Mouse (Mus musculus): ENCODE measurements around the gene Kctd11. TPM values are rescaled to one million over a fixed set of nuclear protein-coding genes. Genes with fewer than 3 reads are reported as not detected.
"Not testable (repeated sequence)": the region's sequence is repeated elsewhere in the genome, so short reads cannot be mapped to it uniquely, and the experiment has no call there.

Kctd11 gene
- total RNA-seq, 2 experiments from 2014 or later = 1.2 to 1.3 TPM

- DNase-seq (ENCODE audit: extremely low spot score in 1 of 2, low spot score in 1 of 2) = no peak
Measured at GRCm38 (mm10) chr11:69883527-69884151, 2.4 kb upstream of the Kctd11 start.

DNA sequence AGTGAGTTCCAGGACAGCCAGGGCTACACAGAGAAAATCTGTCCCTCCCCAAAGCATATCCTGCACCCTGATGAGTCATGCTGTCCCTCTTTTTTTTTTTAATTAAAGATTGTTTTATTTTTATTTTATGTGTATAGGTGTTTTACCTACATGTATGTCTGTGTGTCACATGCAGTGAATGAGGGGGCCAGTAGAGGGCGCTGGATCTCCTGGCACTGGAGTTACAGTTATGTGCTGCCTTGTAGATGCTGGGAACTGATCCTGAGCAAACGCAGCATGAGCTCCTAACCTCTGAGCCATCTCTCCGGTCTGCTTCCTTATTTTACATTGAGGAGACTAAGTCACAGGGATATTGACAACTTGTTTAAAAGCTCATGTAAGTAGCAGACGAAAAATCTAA lies 1.9 kb upstream of the Kctd11 start:
- DNase-seq (ENCODE audit: extremely low spot score in 1 of 2, low spot score in 1 of 2) = no peak

- no peak for DNase-seq (ENCODE audit: extremely low spot score in 1 of 2, low spot score in 1 of 2)
Measured at GRCm38 (mm10) chr11:69881787-69882670, 823 bp upstream of the Kctd11 start.

GRCm38 (mm10) chr11:69880506-69880852 lies 727 bp downstream of the Kctd11 start:
- DNase-seq (ENCODE audit: extremely low spot score in 1 of 2, low spot score in 1 of 2) = peak in 1 of 2 experiments; percentile 34

DNA sequence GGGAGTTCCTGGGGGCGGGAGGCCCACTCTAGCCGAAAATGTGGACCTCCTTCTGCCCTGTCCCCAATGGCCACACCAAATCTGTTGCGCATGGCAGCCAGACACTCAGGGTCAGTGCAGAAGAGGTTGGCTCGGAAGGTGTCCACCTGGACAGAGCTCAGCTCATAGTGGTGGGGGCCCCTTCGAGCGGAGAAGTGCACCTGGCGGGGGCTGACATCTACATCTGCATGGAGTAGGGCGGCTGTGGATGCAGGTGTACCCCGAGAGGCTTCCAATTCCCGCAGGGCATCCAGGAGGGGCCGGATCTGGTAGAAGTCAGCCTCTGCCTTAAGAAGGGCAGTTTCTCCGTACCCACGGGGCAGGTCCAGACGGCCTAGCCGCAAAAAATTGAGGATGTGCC lies 1.5 kb downstream of the Kctd11 start:
- no peak for DNase-seq (ENCODE audit: extremely low spot score in 1 of 2, low spot score in 1 of 2)

DNA sequence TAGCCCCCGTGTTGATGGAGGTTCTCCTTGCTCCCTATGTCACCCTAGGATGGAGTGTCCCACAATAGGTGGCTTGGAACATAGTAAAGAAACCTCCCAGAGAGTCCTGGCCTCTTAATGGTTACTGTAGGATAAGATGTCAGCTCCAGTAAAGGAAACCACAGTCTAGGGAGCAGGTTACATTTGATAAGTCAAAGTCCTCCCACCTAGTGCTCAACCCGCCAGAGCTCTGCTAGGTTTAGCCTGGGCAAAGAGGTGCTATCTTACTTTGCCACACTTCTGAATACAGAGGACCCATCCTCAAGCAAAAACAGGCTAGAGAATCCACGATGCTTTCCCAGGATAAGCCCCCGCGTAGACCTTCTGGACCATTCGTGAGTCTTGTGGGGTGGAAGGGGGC lies 2.3 kb downstream of the Kctd11 start:
- no peak for DNase-seq (ENCODE audit: extremely low spot score in 1 of 2, low spot score in 1 of 2)

- DNase-seq (ENCODE audit: extremely low spot score in 1 of 2, low spot score in 1 of 2) = no peak
Measured at GRCm38 (mm10) chr11:69878399-69878798, 2.8 kb downstream of the Kctd11 start.

DNA sequence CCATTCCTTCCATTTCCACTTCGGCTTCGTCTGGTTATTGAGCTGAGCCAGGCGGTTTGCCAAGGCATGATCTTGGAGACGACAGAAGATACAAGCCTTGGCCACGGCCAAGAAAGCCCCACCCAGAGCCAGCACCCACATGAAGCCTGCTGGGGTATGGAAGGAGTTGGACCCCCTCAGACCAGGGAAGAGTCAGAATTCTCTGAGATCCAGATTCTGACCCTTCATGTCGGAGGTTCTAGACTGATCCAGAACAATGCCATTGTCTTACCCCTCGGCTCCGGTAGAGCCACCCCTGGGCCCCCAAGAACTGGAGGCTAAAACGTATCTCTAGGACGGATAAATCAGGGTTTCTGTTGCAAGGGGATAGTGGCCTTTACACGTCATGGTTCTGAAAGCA lies 3.3 kb downstream of the Kctd11 start, which contains the start of gene Tmem95:
Tmem95 (minus strand) TSS at position 141 of the 400 bp plus-strand sequence.
- no peak for DNase-seq (ENCODE audit: extremely low spot score in 1 of 2, low spot score in 1 of 2)

GRCm38 (mm10) chr11:69876867-69877266 lies 4.3 kb downstream of the Kctd11 start:
- DNase-seq (ENCODE audit: extremely low spot score in 1 of 2, low spot score in 1 of 2) = peak; percentile 75 to 85

DNA sequence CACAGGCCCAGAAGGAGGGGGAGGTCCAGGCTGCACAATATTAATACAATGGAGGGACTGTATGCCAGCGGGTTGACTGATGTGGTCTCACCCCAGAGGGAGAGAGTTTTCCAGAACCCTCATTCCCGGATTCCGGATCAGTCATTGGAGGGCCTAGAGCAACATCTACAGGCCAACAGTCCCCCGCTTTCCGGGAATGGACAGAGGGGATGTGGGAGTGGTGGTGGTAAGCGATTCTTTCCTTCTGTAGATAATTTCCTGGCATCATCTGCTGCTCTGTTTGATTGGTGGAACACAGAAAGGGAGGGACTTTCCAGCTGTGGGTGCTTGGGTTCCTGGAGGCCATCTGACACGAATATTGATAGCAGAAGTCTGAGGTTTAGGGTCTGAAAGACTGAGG lies 5.0 kb downstream of the Kctd11 start:
- DNase-seq (ENCODE audit: extremely low spot score in 1 of 2, low spot score in 1 of 2) = peak in 1 of 2 experiments; percentile 30

DNA sequence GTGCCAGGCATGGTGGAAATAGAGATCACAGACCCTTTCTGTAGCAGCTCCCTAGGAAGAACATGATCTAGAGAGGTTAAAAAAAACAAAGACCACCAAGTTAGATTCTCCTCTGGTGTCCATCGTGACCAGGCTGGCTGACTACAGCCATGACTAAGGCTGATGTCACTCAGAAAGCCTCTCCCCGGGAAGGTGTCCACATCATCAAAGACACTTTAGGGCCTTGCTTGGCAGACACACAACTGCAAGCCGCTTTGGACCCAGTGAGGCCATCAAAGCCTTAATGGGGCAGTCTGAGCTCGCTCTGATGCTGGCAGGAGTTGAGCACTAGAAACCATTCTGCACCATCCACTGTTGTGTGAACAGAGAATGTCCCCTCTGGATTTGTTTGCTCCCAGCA lies 8.8 kb downstream of the Kctd11 start:
- no peak for DNase-seq (ENCODE audit: extremely low spot score in 1 of 2, low spot score in 1 of 2)

GRCm38 (mm10) chr11:69871822-69872221 lies 9.4 kb downstream of the Kctd11 start:
- no peak for DNase-seq (ENCODE audit: extremely low spot score in 1 of 2, low spot score in 1 of 2)

DNA sequence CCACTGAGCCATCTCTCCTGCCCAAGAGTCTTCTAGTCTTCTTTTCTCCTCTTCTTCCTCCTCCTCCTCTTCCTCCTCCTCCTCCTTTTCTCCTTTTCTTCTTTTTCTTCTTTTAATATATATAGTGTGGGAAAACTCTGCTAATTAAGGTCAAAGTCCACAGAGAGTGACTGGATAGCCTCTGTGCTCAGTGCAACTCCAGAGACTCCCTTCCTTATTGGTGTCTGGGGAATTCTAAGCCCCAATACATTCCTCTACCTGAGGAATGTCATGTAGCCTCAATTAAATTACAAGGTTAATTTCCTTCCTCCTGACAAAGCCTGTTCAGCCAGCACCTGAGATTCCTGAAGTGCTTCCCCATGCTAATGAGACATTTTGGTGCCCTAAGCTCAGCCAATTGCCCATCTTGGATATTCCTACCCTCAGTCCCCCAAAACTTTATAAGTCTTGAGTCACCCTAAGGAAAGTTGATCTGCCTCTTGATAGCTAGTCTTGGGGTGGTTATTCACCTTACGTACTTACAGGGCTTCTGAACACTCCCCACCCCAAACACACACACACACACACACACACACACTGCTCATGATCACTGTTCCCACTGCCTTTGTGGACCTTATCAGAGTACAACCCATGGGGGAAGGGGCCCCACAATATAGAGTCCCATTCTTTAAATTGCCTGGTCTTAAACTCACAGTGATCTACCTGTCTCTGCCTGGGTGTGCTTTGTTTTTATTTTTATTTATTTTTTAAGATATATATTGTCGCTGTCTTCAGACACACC lies 10.7 kb downstream of the Kctd11 start:
- no peak for DNase-seq (ENCODE audit: extremely low spot score in 1 of 2, low spot score in 1 of 2)

DNA sequence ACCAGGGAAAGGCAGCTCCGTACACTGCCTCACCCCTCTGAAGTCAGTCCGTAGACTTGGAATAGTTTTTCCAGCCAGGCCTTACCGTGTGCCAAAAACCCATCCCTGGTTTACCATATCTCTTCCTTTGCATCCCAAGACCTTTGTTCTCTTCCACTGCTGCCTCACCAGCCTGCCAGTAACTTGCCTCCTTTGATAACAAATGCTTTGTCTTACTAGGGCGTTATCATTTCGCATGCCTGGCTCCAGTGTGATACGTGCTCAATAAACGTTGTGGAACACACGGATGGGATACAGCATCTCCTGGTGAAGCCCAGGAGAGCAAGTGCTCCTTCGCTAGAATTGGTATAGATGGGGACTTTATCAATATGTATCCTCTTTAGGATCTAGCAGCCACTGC lies 13.9 kb downstream of the Kctd11 start:
- no peak for DNase-seq (ENCODE audit: extremely low spot score in 1 of 2, low spot score in 1 of 2)

GRCm38 (mm10) chr11:69865561-69865960 lies 15.6 kb downstream of the Kctd11 start:
- DNase-seq (ENCODE audit: extremely low spot score in 1 of 2, low spot score in 1 of 2) = no peak

DNA sequence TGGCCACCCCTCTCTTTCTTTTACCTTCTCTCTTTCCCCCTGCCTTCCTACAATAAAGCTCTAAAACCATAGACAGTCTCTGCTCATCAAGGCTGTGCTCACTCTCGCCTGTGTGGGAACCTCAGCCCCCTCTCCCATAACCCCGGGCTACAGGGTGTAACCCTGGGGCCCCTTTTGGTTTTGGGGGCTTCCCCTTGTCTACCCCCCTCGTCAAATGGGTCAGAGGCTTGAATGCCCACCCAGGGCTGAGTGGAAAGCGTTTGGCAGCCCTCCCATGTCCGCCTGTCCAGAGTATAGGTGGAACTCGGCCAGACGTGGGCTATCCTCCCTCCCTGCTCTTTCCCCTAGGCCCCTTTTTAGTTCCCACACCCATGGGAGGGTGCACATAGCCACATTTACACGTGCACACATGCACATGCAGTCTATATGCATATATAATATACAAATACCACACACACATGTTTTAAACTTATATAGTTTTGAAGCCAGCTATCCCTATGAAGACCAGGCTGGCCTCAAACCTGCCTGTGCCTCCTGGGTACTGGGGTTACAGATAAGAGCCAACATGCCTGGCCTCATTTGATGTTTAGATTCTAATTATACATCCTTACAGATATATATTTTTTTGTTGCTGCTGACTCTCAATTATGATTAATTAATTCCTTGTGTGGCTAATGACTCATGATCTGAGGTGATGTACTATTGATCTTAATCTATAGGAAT lies 16.9 kb downstream of the Kctd11 start:
- no peak for DNase-seq (ENCODE audit: extremely low spot score in 1 of 2, low spot score in 1 of 2)

DNA sequence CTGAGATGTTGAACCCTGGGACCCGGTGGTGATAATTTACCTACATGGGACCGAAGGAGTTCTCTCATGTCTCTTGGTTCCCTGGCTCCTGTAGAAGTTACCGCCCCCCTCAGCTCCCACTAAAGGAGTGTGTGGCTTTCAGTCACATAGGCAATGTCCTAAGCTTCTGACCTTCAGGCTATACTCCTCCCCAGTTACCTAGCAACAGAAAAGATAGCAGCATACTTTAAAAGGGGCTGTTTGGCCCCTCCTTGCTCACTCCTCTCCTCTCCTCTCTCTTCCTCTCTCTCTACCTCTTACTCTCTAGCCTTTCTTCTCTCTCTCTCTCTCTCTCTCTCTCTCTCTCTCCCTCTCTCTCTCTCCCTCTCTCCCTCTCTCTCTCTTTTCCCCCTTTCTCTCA lies 17.5 kb downstream of the Kctd11 start:
- DNase-seq (ENCODE audit: extremely low spot score in 1 of 2, low spot score in 1 of 2) = not testable (repeated sequence)

DNA sequence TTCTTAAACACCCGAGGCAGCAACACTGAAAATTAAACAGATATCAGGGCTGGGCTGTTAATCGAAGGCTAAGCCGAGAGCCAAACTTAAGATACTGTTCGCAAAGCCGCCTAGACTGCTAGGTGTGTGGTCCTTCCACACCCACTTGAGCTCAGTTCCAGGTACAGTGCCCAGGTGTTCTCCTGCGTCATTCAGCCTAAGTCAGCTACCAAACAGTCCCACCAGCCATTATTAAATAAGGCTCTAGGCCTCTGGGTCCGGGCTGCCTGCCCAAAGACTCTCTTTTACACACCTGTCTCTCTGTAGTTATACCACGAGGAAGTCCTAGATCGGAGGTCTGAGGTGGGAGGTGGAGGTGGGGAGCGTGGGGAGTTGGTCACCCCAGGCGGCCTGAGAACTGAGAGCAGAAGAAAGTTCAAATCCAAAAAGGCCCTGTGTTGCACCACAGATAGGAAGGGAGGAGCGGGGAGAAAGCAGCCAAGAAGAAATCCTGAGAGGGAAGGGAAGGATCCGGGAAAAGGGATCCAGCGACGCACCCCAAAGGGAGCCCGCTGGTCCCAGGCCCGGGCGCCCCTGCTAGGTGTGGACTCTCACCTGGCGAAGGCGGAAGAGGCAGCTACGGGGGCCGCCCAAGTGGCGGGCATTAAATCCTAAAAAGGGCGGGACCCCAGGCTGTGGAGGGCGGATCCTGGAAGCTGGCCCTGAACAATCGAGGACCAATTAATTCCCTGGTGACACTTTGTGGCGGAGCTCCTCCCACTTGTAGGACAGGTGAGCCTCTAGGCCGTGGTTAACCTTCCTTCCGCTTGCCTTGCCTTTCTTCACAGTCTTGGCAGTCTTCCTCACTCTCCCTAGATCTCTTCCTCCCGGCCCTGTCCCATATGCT lies 22.9 kb downstream of the Kctd11 start, which contains the start of gene Tnk1:
Tnk1 (minus strand) TSS at position 618 of the 886 bp plus-strand sequence.
- no peak for DNase-seq (ENCODE audit: extremely low spot score in 1 of 2, low spot score in 1 of 2)

DNA sequence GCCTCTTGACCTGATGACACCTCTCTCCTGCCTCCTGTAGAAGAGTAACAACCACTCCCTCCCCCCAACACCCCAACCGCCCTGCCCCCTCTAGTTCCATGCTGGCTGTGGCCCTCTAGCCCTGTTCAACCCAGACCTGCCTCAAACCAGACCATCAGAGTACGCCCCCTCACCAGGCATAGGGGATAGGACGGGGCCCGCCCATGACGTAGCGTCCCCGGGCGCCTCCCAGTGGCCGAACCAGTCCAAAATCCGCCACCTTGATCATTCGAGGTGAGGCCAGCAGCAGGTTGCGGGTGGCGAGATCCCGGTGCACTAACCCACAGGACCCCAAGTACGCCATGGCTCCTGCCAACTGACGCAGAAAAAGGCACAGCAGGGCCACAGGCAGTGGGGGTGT lies 25.9 kb downstream of the Kctd11 start:
- DNase-seq (ENCODE audit: extremely low spot score in 1 of 2, low spot score in 1 of 2) = peak in 1 of 2 experiments; percentile 33

All from layer of hippocampus, postnatal 25 days (tissue).